Mouse (Mus musculus) left cerebral cortex, postnatal 36 days (tissue): ENCODE measurements around the gene Sept12. TPM values are rescaled to one million over a fixed set of nuclear protein-coding genes. Genes with fewer than 3 reads are reported as not detected.
A peak's percentile ranks its signal among the peaks of the same experiment; 100 is the strongest.

Experiments used
- DNase-seq, 2 experiments: peaks; one replicate each; pipeline ENCODE4 v3.0.0; 2021 to 2022; ENCODE audit warnings: low spot score in 2 of 2, mixed read lengths in 1 of 2
- intact Hi-C: fragments of 180-260 bp; cut with DNase I; formaldehyde crosslinking; loops from one replicate; pipeline ENCODE4 v1.15.1; 2025
- total RNA-seq, 2 experiments: library from RNA; stranded (reverse); gene quantifications; 2 replicates each; pipeline ENCODE4 v1.2.3; 2021

Gene Sept12
- total RNA-seq, 2 experiments from 2014 or later: not detected

DNA sequence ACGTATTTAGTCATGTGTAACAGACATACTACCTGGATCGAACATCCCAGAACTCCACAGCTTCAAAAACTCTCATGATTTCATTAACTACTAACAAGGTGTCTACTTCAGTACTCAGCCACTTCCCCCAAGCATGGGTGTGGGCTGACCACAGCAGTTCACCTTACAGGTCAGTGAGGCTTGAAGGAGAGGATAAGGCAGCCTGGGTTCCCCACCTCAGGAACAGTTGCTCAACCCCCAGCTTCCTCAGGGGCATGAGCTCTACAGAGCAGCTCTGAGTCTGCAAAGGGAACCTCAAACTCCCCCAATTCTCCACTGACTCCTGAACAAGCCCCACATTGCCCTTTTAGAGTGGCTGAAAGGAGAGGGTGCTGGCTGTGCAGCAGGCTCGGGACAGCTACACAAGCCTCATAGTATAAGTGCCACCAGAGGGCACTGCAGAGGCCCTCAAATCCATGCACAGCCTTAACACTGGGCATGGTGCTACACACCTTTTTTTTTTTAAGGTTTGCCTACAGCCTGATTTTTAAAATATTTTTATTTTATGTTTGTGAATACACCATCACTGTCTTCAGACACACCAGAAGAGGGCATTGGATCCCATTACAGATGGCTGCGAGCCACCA lies 17.8 kb downstream of the Sept12 start:
- intact Hi-C loops: loop anchor here (2.0 to 5.0 kb wide), 2 partner anchors 32 to 167 kb away; partner anchors contain the start of genes Rogdi and Sec14l5
- DNase-seq: no peak

DNA sequence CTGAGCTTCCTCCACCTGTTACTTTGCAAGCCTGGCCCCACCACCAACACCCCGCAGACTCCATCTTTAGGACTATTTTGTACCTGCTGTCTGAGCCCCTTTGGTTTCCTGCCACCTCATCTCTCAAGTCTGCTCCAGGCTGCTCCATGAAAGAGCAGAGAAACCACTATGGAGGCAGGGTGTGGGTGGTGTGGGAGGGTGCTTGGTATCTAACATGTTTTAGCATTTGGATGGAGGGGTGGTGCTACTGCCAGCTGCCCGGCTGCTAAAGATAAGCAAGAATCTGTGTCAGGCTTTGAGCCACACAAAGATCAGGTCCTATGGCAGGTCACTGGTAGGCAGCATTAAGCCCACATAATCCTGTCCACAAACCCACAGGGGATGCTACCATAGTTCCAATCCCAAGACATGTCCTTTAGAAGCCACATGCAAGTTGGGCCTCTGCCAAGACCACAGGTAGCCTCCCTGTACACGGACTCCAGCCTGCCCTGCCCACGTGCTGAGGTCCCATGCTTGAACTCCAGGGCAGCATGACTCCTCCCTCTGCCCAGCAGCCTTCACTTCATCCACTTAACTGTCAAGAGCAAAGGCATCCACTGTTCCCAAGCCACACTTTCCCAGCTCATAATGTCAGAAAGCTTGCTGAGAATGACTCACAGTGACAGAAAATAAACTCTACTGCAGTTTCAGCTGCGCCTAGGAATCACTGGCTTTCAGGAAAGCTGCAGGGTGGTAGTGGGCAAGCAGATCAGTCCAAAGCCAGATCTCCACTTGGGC lies 19.2 kb downstream of the Sept12 start:
- intact Hi-C loops: loop anchor here (5.0 kb wide), 1 partner anchor 34 kb away; the partner anchor contains the start of gene Rogdi
- DNase-seq: peak; percentile 44 to 47

DNA sequence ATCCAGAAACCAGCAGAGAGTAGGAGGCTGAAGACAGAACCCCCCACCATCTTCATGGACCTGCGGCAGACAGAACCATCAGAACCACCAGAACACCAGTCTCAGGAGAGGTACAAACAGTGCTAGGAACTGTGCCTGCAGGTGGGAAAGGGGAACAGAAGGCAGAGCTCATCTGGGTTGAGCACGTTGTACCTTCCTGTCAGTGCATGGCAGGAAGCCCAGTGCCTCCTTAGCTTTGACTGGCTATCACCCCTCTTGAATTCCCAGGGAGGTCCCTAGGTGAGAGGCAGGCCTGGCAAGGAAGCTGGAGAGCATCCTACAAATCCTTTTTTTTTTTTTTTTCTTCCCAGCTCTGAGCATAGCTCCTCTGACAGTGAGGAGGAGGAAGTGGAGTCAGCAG lies 21.5 kb downstream of the Sept12 start:
- intact Hi-C loops: loop anchor here (5.0 kb wide), 1 partner anchor 36 kb away; the partner anchor contains the start of gene Rogdi
- DNase-seq: peak; percentile 45 to 59

DNA sequence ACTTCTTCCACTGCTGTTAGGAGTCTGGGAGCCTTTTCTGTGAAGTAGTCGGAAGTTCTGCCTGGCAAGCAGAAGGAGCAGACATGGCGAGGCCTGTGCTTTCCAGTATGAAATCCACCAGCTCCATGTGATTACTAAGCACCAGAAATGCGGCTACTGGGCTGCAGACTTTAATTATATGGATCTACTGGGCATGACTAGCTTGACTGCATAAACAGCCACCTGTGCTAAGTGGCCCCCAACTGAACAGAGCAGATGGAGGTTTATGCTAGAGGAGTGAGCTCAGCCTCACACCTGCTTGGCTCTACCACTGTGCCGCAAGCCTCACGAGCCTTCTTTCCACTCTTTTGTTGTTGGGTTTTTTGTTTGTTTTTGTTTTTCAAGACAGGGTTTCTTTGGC lies 23.1 kb downstream of the Sept12 start:
- intact Hi-C loops: no loop called here
- DNase-seq: no peak

DNA sequence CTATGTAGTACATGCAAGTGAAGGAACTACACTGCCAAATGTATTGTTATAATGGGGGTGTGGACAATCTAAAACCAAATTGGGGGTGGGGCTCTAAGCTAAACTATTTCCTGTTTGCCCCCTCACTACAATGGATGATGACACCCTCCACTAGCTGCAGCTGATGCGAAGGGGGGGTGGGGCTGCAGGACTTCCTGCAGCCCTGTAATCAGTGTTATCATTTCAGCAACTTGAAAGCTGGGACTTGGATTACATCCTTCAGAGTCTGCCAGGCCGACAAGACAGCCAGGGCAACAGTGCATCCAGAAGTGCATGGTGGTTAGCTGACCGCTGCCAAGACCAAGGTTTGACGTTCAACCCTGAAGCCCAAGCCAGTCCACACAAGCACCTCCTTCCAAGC lies 26.0 kb downstream of the Sept12 start:
- no peak for DNase-seq
- intact Hi-C loops: no loop called here

DNA sequence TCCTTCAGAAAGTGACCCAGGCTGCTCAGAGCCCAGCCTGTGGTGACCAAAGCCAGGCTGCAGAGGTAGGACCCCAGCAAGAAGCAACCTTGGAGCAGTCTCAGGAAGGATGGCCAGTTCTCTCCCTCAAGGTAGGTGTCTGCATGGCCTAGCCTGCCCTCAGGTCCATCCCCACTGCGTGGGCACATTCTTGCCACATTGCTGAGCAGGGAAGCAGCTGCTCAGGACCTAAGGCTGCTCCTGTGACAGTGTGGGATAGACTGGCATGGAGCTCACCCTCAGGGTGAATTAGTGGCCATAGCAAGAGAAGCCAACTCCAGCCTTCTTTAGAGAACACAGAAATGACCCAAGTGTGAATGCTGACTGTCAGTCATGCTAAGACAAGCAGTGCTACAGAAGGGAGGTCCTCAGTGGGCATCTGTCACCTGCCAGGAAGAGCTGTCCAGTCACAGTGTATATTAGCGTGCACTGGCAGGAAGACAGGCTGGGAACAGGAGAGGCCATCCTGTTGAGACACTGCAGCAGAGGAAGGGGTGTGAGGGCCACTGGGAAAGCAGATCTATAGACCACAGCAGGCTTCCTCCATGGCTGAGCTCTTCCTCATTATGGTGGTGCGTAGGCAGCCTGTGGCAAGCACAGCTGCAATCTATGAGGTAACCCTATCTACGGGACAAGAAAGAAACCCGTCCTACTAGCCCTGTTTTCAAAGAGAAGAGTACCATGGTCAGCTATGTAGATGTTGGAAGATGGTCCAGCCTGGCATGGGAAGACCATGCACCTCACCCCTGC lies 28.4 kb downstream of the Sept12 start:
- DNase-seq: no peak
- intact Hi-C loops: no loop called here

DNA sequence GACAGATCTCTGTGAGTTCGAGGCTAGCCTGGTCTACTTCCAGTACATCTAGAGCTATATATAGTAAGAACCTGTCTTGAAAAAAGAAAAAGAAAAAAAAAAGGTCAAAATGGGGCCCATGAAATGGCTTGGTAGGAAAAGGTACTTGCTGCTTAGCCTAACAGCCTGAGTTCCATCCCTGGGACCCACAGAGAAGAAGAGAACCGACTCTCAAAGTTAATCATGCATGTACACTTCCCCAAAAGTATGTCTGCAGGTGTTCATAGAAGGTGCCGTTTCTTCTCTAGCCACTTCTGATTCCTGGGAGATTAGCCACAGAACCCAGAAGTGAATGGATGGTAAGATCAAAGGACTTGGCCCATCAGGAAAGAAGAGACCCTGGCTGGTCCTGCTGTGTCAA lies 29.2 kb downstream of the Sept12 start:
- no peak for DNase-seq
- intact Hi-C loops: no loop called here

DNA sequence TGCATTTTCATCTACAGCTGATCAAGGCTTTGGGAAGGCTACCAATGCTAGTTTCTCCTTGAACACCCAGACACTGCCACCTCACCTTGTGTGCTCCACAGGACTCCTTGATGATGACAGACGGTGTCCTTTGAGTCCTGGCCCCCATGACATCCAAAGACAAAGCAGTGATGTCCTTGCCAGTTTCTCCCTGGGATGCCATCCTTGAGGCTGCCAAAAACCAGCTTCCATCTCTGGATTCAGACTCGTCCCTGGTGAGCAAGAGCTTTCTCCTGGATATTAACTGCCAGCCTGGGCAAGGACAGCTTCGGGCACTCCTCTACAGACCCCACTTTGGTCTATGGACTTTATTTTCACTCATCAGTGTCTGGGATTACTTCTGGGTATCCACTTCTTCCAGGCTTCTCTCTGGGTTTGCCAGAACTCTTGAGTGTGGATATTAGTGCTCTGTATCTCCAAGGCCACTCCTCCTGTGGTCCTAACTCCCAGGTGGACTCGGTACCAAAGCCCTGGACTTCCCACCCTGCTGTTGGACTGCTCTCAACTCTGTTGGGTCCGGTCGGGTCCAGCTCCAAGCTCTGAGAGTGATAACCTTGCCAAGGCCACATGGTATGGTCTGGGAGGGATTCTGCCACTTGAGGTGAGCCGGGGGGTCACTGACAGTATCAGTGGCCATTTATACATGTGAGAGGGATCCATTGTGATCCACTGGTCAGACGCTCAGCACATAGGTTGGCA lies 32.1 kb downstream of the Sept12 start:
- intact Hi-C loops: loop anchor here (2.0 kb wide), 1 partner anchor 47 kb away; the partner anchor contains the start of gene Rogdi

DNA sequence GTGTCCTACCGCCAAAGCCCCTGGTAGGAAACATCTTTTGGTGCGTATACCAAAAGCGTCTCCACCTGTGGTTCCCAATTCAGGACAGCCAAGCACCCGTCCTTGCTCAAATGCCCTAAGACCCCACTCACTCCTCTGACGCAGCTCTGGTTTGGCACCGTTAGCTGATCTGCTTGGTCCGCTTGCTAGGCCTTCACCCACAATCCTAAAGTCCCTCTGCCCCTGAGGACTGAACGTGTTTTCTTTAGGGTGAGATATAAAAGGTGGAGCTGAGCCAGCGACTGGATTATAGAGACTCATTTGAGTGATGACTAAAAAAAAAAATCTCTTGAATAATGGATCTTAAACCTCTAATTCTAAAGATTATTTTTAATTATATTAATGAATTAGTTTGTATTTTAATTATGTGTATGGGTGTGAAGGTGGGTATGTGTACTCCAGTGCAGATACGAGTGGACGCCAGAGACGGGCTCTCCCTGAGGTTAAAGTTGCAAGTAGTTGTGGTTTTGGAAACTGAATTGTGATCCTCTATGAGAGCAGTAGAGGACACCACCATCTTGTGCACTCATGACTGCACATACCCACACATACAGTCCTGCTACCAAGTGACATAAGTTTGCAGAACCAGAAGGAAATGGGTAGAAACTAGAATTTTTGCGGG lies 32.8 kb downstream of the Sept12 start:
- no peak for DNase-seq
- intact Hi-C loops: loop anchor here (1.0 to 2.0 kb wide), 2 partner anchors 48 to 85 kb away; partner anchors contain the start of genes Rogdi and Ubald1

More for the DNA sequence above, 32.1 kb downstream of the Sept12 start:
- no peak for DNase-seq

DNA sequence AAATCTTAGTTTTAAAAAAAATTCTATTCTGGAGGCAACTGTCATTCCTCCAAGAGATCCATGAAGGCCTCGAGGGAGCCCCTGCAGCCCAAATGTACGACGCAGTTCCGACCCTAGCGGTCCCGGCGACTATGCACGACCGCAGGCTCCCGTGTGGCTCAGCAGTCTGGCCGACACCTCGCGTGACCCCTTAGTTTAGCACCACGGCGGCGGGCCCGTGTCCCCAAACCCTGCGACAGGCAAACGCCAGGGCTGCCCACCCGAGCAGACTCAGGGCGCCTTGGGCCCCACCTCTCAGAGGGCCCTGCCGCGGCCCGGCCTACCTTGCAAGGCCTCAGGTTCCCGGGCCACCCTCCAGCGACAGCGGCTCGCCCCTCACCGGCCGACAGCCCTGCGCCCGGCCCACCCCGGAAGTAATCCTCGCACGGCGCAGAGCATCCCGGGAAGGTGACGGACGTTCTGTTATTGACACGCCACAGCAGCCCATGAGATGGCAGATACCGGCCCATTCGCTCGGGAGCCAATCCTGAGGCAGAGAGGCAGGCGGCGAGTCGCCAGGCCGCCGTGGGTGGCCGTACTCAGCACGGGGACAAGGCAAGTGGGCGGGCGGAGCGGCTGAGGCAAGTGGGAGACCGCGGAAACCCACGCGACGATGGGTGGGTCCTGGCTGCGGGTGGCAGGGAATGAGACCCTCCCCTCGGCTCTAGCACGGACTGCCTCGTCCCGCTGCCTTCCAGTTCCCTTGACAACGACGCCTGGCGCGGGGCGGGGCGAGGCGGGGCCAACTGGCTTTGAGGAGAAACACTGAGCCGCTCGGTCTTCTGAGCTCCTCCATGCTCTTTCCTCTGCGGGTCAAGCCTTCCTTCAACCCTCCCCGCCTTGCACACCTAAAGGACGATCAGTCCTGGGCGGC lies 33.6 kb downstream of the Sept12 start, which contains the start of gene Anks3:
TSS of gene Anks3 (minus strand) at position 409 of the 913 bp plus-strand sequence.
- intact Hi-C loops: loop anchor here (1.0 to 2.0 kb wide), 2 partner anchors 49 to 84 kb away; partner anchors contain the start of genes Rogdi and Ubald1

DNA sequence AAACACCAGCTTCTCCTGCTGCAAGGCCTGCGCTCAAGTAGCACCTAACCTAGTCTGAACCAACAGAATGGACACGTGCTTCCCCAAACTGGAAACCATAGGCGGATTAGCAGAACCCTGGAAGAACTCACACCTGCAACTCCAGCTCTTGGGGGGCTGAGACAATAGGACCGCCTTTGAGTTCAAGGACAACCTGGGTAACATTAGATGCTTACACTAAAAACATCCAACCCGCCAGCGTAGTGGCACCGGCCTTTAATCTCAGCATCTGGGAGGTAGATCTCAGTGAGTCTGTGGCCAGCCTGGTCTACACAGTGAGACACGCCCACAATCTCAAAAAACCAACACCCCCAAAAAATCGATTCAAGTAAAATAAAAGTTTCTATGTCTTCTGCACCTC lies 34.3 kb downstream of the Sept12 start:
- DNase-seq: no peak
- intact Hi-C loops: no loop called here

More for the DNA sequence above, 33.6 kb downstream of the Sept12 start, which contains the start of gene Anks3:
- DNase-seq: peak; percentile 100

DNA sequence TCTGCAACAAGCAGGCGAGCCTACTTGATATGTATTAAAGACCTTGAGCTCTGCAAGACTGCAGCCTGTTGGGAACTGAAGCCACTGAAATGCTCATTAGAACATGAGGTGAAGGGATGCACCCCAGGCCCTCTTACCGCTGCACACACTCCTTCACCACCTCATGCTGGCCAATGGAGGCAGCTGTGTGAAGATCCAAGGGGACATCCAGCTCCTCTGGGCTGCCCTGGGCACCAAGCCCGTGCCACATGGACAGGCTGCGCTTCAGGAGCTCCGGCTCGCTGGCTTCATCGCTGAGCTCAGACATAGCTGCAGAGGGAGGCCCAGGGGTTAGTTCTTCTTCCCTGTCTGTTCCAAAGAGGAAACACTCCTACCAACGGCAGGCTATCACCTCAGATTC lies 37.4 kb downstream of the Sept12 start:
- no peak for DNase-seq
- intact Hi-C loops: no loop called here

DNA sequence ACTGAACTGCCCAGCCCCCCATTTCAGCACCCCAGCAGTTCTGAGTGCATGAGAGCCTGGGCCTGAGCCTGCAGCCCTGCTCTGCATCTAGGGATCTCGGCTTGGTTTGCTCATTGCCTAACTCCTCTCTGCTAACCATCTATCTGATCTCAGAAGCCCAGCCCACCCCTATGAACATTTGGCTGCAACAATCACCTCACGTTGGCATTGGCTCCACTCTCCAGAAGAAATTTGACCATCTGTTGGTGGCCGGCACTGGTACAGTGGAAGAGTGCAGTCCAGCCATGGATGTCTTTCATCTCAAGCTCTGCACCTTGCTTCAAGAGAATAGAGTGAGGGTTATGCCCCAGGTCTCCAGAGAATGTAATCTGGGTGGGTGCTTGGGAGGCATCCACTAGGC lies 40.2 kb downstream of the Sept12 start:
- DNase-seq: no peak
- intact Hi-C loops: no loop called here

DNA sequence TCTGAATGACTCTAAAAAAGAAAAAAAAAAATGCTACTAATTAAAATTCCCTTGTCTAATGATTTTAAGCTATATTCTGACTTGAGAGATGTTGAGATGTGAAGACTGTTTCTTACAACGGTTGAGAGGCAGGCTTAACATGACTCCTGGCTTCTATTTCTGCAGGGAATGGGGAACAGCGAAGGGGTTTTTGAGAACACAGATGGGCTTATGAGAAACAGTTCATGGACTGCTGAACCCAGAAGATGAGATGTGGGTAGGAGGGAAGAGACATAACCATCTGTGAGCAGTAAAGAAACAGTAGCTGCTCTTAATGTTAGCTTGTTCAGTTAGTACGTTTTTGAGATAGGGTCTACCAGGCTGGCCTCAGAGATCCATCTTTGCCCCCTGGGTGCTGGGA lies 41.0 kb downstream of the Sept12 start:
- intact Hi-C loops: no loop called here
- DNase-seq: no peak

DNA sequence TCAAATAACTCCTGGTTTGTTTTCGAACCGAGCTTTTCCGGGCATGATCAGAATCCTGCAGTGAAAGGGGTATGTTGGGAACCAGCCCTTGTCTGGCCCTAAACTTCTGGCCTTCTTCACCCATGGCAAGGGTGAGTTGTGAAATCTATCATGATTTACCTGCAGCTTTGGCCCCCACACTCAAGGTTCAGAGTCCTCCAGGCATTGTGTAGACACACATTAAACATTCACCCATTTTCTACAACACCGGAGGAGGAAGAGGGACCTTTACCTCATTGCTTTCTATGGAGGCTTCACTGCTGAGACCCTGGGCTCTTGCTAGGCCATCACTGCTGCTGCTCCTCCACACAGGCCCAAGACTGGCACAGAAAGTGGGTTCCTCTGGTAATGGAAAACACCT lies 50.3 kb downstream of the Sept12 start:
- intact Hi-C loops: no loop called here
- no peak for DNase-seq

DNA sequence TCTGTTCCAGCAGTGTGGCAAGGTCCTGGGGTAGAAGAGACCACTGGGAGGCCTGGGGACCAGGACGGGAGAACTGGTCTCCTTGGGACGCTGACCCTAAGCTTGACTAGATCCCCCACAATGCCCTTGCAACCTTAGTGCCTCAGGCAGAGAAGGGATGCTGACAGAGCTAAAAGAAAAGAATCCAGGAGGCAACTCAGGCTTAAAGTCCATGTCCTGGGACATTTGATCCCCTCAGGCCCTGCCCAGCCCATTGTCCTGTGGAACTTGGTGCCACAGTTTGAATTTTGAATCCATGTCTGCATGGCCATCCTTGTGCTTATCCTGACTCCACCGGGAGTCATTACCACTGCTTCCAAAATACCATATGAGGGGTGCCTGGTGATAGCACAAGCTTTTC lies 51.5 kb downstream of the Sept12 start:
- intact Hi-C loops: no loop called here
- no peak for DNase-seq

DNA sequence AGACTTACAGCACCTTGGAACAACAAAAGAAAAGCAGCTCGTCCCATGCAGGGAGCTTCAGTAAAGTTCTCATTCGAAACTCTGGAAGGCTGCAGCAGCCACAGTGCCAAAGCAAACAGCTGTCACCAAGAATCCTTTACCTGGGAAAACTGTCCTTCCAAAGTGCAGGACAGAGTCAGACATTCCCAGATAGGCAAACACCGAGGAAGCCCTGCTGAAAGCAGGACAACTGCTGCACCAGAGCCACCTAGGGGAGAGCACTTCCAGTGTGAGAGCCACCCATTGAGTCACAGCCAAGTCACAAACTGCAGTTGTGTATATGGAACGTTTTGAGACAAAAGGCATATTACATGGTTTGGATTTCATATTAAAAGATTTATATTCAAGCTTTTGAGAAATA lies 52.2 kb downstream of the Sept12 start:
- intact Hi-C loops: no loop called here
- no peak for DNase-seq

DNA sequence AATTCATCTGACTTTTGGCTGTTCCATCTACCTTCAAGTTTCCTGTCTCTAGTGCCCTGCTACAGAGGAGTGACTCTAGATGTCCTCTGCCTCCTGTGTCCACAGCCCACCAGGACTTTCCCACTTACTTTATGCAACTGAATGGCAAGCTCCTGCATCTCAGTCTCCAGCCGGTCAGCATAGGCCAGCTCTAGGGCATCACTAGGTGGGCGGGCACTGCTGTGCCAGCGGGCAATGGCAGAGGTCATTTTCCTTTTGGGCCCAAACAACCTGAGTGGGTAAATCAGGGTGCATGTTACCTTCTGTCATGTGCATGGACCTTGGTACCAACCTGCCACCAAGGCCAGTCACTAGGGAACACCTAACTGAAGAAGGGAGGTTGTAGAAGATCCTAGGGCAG lies 54.2 kb downstream of the Sept12 start:
- DNase-seq: no peak
- intact Hi-C loops: no loop called here
